Mouse (Mus musculus) spleen, adult 12 weeks (tissue): Measurements from ENCODE around the gene Pigc.

Experiments
- DNase-seq: peaks from one replicate; pipeline ENCODE4 v3.0.0; 2022; ENCODE audit warnings: low spot score

Pigc gene

DNA sequence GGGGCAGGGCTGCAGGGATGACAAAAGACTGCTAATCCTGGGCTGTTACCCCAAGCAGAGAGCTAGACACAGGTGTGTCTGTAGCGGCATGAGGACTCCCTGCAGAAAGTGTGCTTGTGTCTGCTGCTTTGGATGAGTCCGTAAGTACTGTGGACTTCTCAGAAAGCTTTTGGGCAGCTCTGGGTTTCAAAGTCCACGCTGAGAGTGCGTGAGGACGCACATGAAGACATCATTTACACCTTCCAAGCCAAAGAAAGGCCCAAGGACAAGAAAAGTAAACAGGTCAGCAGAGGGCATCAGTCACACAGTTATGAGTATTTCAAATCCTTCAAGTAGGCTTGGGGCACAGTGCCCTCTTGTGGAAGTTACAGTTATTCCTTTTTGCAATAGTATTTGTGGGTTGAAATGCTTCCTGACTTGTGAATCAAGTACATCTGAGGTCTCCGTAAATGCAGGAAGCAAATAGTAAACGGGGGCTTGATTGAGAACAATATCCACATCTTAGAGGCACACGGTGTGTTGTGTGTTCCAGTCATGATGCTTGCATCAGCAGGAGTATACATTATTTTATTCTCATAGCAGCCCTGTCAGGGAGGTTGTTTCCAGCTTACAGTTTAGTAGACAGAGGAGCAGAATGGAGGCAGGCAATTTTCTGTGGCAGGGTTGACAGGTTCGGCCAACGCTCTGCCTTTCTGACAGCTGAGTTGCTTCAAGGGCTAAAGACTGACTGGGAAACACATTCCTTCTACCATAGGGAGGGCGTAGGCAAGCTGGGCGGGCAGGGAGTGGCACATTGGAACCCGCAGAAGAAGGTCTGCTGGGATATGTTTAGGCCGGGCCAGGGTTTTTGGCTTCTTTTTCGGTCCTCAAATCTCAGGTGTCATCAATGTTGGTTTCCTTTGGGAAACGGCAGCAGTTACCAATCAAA lies 7.5 kb downstream of the Pigc start:
- DNase-seq: peak; percentile 68

DNA sequence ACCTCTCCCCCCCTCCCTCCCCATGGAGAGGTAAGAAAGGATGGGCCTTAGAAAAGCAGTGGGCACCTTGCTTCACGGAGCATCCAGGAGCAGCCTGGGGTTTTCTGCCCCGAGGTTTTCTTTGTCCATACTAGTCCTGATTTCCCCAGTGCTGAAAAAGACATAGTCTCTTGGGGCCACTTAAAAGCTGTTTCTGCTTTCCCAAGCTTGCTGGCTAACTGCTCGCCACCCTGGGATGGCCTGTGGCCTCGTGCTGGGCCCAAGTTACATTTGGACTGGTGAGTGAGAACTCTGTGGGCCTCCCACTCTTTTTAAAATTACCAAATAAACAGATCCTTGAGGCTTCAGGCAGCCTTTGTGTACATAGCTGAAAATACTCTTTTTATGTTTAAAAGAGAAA lies 8.3 kb downstream of the Pigc start:
- no peak for DNase-seq

DNA sequence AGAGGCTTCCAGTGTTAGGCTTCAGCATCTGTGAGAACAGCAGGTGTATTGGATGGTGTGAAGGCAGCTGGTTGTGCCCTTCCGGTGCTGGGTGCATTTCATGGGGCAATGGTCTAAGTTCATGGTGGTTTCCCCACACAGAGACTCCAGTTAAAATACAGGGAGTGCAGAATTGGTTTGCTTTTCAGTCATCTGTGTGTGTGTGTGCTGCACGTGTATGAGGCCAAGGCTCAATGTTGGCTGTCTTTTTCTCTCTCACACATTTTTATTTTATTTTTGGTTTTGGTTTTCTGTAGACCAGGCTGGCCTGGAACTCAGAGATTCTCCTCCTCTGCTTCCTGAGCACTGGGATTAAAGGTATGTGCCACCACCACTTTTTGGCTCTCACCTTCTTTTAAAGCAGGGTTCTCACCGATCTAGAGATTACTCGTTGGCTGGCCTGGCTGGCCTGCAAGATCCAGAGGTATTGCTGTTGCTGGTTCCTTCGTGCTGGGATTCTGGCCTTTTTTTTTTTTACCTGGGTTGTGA lies 9.3 kb downstream of the Pigc start:
- DNase-seq: no peak

- no peak for DNase-seq
Measured at GRCm38 (mm10) chr1:161979536-161979935, 10.6 kb downstream of the Pigc start, which contains the start of gene 4930558K02Rik. Gene 4930558K02Rik (minus strand): TSS chr1:161979636.

DNA sequence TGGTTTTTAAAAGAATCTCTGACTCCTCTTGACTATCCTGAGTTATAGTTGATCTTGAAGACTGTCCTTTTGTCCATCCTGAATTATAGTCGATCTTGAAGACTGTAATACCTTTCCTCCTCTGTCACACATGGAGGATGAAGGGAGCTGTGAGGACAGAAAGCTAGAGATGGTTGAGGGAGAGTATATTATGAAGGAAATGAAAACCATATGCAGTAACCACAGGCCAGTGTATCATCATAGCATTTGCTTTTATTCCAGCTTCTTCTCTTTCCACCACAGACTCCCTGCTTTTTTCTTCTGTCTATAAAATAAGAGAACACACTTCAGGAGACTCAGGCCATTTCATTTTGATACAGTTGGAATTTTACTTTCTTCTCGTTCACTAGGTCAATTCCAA lies 11.1 kb downstream of the Pigc start:
- DNase-seq: no peak

- DNase-seq: no peak
Measured at GRCm38 (mm10) chr1:161980626-161981298, 11.8 kb downstream of the Pigc start.

- no peak for DNase-seq
Measured at GRCm38 (mm10) chr1:161983451-161983850, 14.5 kb downstream of the Pigc start.

GRCm38 (mm10) chr1:161983979-161984566 lies 15.1 kb downstream of the Pigc start:
- no peak for DNase-seq

DNA sequence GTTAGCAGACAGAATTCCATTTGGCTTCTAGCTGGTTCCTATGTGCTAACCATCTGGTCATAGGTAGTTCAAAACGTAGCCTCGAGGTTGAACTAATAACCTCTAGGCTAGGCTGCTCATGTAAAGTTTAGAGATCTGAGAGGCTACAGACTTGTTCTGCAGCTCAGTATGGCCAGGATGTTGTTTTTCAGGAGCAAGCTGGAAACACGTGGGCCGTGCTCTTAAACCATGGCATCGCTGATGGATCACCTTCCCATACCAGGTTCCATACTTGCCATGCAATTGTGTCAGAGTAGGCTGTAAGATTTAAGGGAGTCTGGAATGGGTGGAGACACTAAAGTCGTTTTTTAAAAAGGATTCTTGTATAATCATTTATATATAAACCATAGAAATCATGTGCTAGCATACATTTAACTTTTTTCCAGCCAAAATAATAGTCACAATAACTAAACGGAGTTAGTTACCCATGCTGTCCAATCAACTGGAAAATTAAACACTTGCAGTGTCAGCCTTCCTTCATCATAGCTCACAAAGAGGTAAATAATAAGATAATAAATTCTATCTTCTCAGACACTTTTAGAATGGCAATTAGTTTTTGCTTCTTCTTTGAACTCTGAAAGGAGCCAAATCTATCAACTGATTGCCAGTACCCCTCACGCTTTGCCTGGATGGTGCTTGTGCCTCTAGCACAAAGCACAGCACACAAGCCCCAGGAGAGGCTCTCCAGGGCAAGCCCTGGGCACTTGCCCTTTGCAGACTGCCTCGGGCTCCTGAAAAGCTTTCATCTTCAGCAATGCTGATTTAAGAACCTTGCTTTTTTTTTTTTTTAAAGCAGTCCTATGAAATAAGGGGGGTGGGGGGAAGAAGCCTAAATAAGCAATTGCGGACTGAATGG lies 21.9 kb downstream of the Pigc start:
- no peak for DNase-seq

- no peak for DNase-seq
Measured at GRCm38 (mm10) chr1:161991846-161992245, 22.9 kb downstream of the Pigc start.

GRCm38 (mm10) chr1:161992389-161992788 lies 23.4 kb downstream of the Pigc start:
- DNase-seq: no peak

DNA sequence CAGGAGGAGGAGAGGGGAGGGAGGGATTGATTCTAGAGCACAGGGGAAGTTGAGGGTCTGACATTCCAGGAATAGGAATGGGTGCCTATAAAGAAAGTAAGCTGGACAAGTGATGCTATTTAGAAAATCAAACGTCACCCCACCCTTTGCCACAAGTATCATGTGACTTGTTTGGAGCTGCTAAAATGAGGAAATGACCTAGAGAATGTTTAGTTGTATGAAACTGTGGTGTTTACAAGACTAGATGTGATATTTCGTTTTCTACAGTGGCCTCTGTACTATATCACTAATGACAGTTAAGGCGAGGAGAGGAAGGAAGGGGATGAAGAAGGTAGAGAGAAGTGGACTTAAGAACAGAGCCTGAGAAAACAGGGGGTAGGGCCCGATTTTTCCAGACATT lies 29.8 kb downstream of the Pigc start:
- no peak for DNase-seq

DNA sequence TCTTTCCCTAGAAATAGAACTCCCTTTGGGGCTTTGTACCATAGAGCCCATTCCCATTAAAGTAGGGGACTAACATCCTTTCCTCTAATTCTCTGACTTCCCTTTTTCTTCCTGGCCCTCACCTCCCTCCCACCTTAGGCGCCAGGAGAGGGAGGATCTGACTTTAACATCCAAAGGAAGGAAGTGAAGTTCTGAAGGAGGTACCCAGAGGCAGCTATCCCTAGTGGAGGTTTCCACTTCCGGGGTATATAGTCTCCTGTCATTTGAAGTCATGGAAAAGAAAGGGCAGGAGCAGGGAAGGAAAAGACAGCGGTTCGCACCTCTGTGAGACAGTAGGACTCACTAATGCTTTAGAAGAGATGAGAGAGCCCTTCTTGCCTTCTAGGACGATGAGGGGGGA lies 30.4 kb downstream of the Pigc start:
- no peak for DNase-seq

DNA sequence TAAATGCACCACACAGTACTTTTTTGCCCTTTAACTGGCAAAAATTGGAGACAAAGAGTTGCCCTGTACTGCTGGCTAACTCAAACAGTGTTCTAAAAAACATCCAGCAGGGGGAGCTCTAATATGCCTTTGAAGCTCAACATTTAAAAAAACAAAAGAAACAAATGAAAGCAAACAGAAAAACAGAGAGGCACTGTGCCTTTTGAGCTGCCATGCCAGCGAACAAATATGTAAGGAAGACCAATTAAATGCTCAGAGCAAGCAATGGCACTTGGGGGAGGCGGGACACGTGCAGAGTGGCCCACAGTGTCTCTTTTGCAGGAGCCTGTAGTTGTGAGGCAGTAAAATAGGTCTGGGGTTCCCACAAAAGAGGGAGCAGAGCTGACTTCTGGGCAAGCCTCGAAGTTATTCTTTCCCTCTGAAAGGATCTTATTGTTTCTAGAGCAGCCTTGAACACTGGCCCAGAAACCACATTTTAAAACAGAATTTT lies 30.9 kb downstream of the Pigc start:
- DNase-seq: no peak

GRCm38 (mm10) chr1:162001328-162001727 lies 32.3 kb downstream of the Pigc start:
- no peak for DNase-seq

DNA sequence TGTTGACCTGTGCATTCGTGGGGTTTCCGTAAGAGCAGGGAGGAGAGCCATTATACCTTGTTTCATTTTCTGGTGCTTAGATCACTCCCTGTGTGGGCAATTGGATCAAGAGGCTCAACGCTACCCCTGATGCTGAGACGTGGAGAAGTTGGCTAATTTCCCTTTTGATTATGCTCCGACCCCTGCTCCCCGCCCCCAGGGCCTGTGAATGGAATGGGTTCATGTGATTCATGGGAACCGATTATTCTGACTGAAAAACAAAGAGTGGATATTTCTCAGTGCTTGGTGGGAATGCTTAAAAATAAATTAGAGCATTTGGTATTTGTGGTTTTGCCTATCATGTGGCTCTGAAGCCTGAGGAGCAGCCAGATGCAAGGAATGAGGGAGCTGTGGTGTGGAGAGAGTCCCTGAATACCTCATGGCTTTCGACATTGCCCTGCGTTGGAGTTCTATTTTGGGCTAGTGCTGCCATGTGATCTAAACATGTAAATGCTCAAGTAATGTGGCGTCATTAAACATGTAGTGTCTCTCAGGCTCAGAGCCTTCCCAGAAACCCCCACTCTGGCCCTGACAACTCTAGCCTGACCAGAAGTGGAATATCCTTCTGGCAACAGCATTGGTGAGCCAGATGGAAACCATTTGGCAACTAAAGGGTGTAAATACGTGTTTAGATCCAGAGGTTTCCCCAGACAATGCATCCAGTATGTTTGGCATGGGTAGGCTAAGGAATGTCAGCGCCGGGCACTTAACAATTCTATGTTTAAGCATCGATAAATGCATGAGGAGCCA lies 34.9 kb downstream of the Pigc start:
- DNase-seq: no peak

- DNase-seq: no peak
Measured at GRCm38 (mm10) chr1:162004518-162004780, 35.5 kb downstream of the Pigc start.

GRCm38 (mm10) chr1:162004821-162005770 lies 36.1 kb downstream of the Pigc start:
- no peak for DNase-seq

- DNase-seq: no peak
Measured at GRCm38 (mm10) chr1:162006109-162006508, 37.1 kb downstream of the Pigc start.

- DNase-seq: no peak
Measured at GRCm38 (mm10) chr1:162008208-162008607, 39.2 kb downstream of the Pigc start.
